Mouse (Mus musculus) small intestine, adult 2 months (tissue): ENCODE data around the gene Coa4.

ENCODE experiments used
- CTCF ChIP-seq: fragments of 200-500 bp; IDR thresholded peaks from 2 replicates; pipeline ENCODE4 v1.5.1; 2012; ENCODE audit warnings: low read depth, mild to moderate bottlenecking, control low read depth, inconsistent platforms, low read length, moderate library complexity, mixed read lengths; ENCODE audit not compliant: insufficient replicate concordance, insufficient read length; ENCODE audit errors: extremely low read depth
- POLR2A ChIP-seq: fragments of 200-500 bp; IDR thresholded peaks from 2 replicates; pipeline ENCODE4 v1.6.1; 2012; ENCODE audit warnings: low read depth, mild to moderate bottlenecking, control low read depth, inconsistent platforms, low read length, moderate library complexity

GRCm38 (mm10) chr7:100534216-100534615, 2.7 kb upstream of the Coa4 start:
- no peak for TF ChIP-seq POLR2A
- TF ChIP-seq CTCF: no peak
